Mouse (Mus musculus): ENCODE measurements around the gene Csrnp1. TPM values are rescaled to one million over a fixed set of nuclear protein-coding genes. Genes with fewer than 3 reads are reported as not detected.

Gene Csrnp1
- total and polyA plus RNA-seq, 2 experiments = 9.2 to 9.7 TPM

DNA sequence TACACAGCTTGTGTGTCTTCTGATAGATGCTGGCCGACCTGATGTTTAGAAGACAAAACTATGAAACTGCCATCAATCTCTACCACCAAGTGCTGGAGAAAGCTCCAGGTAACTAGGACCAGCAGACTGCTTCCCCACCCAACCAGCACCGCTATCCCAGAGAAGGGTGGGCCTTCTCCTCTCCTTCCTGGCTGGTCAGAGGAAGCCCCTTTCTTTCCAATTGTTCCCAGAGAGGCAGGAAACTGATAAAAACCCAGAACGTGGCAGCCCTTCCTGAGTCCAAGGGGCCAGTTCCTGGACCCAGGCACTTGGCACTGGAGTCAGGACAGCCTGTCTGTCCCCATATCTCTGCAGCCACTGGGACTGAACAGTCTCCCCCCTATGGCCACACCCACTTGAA lies 20.3 kb downstream of the Csrnp1 start:
- Histone ChIP-seq H3K27ac (replicated peaks; ENCODE audit: insufficient read depth, low read depth, low read length) (peak overlapping the region; percentile 54), H3K36me3 (ENCODE audit: control insufficient read depth, insufficient read depth, low read length) (no peaks in the 10 kb centered on the region), H3K27me3 (ENCODE audit: control insufficient read depth, insufficient read depth, low read length) (no peaks in the 10 kb centered on the region), H3K79me2 (ENCODE audit: control insufficient read depth, insufficient read depth, low read length) (no peaks in the 10 kb centered on the region), H3K4me3 (ENCODE audit: insufficient read depth, low read depth, low read length) (no peak overlapping the region), H3K4me1 (ENCODE audit: control insufficient read depth, insufficient read depth, low read length) (0 out of 2 replicates have a peak, but pooled peaks cover 1% of the 10 kb centered on the region), H3K9ac (ENCODE audit: low read depth, low read length) (no peak overlapping the region)
- no peak for DNase-seq (ENCODE audit: extremely low read depth, low read depth, low spot score)
- 65% methylated on average over 3 of the region's 3 CpGs for WGBS
- TF ChIP-seq CTCF (IDR thresholded peaks at IDR 0.05; ENCODE audit: low read depth, low read length) = no peak
- no peak for TF ChIP-seq POLR2A (IDR thresholded peaks at IDR 0.05; ENCODE audit: extremely low read depth, insufficient read depth, low read length)

DNA sequence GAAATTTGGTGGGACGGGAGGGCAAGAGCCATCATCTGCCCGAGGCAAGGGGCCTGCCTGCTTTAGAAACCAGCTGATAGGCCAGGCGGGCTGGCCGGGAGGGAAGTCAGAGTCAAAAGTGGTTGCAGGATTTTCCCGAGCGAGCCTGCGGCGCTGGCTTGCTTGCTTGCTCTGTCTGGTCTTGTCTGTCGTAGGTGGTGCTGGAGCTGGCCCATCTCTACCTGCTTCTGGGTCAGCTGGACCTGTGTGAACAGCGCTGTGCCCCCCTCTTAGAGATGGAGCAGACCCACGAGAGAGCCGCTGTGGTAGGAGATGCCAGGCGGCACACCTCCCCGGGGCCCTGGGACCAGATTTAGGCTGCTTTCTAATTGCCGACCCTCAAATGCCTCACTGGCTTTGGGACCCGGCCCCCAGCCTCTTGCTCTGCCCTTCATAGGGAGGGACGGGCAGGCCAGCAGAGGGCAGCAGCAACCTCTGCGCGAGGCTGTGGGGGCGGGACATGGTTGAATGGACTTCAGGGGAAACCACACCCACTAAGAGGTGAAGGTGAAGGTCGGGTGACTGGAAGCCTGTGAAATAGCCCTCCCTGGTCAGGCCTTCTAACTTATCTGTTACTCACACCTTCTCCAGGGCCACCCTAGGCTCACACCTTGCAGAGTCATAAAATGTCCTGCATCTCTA lies 21.3 kb downstream of the Csrnp1 start:
- Histone ChIP-seq H3K27ac (replicated peaks; ENCODE audit: insufficient read depth, low read depth, low read length) (peak overlapping the region; percentile 17), H3K79me2 (ENCODE audit: control insufficient read depth, insufficient read depth, low read length) (no peaks in the 10 kb centered on the region), H3K4me3 (ENCODE audit: insufficient read depth, low read depth, low read length) (peak overlapping the region; percentile 1; the same call in 1 of the 2 replicates), H3K36me3 (ENCODE audit: control insufficient read depth, insufficient read depth, low read length) (no peaks in the 10 kb centered on the region), H3K27me3 (ENCODE audit: control insufficient read depth, insufficient read depth, low read length) (no peaks in the 10 kb centered on the region), H3K4me1 (ENCODE audit: control insufficient read depth, insufficient read depth, low read length) (0 out of 2 replicates have a peak, but pooled peaks cover 1% of the 10 kb centered on the region), H3K9ac (ENCODE audit: low read depth, low read length) (no peak overlapping the region)
- TF ChIP-seq POLR2A (IDR thresholded peaks at IDR 0.05; ENCODE audit: extremely low read depth, insufficient read depth, low read length) (no peak), CTCF (IDR thresholded peaks at IDR 0.05; ENCODE audit: low read depth, low read length) (peak; percentile 93)
- WGBS = 24% methylated on average over 21 of the region's 21 CpGs
- DNase-seq (ENCODE audit: extremely low read depth, low read depth, low spot score) = peak; percentile 88

DNA sequence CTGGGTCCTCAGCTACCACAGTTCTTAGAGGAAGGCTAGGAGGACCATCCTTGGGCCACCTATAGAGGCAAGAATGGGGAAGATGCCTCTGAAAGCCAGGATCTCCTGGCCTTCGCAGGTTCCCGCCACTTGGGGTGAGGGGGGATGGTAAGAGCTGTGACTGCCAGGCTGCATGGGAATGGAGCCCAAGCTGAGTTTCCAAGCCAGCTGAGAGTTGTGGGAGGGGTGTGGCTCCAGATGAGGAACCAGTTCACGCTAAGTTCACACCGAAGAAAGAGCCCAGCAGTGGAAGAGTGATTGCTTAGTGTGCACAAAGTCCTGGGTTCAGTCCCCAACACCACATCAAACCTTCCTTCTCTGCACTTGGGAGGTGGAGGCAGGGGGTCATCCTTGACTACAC lies 22.2 kb downstream of the Csrnp1 start:
- DNase-seq (ENCODE audit: extremely low read depth, low read depth, low spot score) = no peak
- Histone ChIP-seq H3K9ac (ENCODE audit: low read depth, low read length) (no peak overlapping the region), H3K4me3 (ENCODE audit: insufficient read depth, low read depth, low read length) (no peak overlapping the region), H3K27ac (replicated peaks; ENCODE audit: insufficient read depth, low read depth, low read length) (no peak overlapping the region), H3K36me3 (ENCODE audit: control insufficient read depth, insufficient read depth, low read length) (no peaks in the 10 kb centered on the region), H3K4me1 (ENCODE audit: control insufficient read depth, insufficient read depth, low read length) (0 out of 2 replicates have a peak, but pooled peaks cover 1% of the 10 kb centered on the region), H3K27me3 (ENCODE audit: control insufficient read depth, insufficient read depth, low read length) (no peaks in the 10 kb centered on the region), H3K79me2 (ENCODE audit: control insufficient read depth, insufficient read depth, low read length) (no peaks in the 10 kb centered on the region)
- TF ChIP-seq CTCF (IDR thresholded peaks at IDR 0.05; ENCODE audit: low read depth, low read length) = no peak
- TF ChIP-seq POLR2A (IDR thresholded peaks at IDR 0.05; ENCODE audit: extremely low read depth, insufficient read depth, low read length) = no peak
- 54% methylated on average over 4 of the region's 4 CpGs for WGBS

DNA sequence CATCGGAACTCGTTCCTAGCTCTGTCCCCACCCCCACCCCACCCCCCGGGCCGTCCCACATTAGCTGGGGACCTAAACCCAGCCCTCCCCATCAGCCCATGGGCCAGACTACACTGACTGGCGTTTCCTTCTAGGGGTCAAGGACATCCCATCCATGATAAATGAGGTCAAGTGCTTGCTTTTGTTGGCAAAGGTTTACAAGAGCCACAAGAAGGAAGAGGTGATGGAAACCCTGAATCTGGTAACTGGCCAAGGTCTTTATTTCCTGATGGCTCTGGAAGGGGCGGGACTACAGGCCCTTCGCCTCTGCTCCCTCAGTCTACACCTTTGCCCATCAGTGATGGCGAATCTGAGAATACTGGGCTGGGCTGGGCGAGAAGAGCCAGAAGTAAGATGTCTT lies 25.6 kb downstream of the Csrnp1 start:
- Histone ChIP-seq H3K27me3 (ENCODE audit: control insufficient read depth, insufficient read depth, low read length) (no peaks in the 10 kb centered on the region), H3K79me2 (ENCODE audit: control insufficient read depth, insufficient read depth, low read length) (no peaks in the 10 kb centered on the region), H3K27ac (replicated peaks; ENCODE audit: insufficient read depth, low read depth, low read length) (no peak overlapping the region), H3K36me3 (ENCODE audit: control insufficient read depth, insufficient read depth, low read length) (no peaks in the 10 kb centered on the region), H3K9ac (ENCODE audit: low read depth, low read length) (no peak overlapping the region), H3K4me3 (ENCODE audit: insufficient read depth, low read depth, low read length) (no peak overlapping the region), H3K4me1 (ENCODE audit: control insufficient read depth, insufficient read depth, low read length) (0 out of 2 replicates have a peak, but pooled peaks cover 1% of the 10 kb centered on the region)
- 69% methylated on average over 9 of the region's 9 CpGs for WGBS
- no peak for DNase-seq (ENCODE audit: extremely low read depth, low read depth, low spot score)
- no peak for TF ChIP-seq POLR2A (IDR thresholded peaks at IDR 0.05; ENCODE audit: extremely low read depth, insufficient read depth, low read length)
- no peak for TF ChIP-seq CTCF (IDR thresholded peaks at IDR 0.05; ENCODE audit: low read depth, low read length)

GRCm38 (mm10) chr9:119951388-119951787 lies 33.1 kb downstream of the Csrnp1 start:
- Histone ChIP-seq H3K36me3 (ENCODE audit: control insufficient read depth, insufficient read depth, low read length) (no peaks in the 10 kb centered on the region), H3K4me1 (ENCODE audit: control insufficient read depth, insufficient read depth, low read length) (no peaks in the 10 kb centered on the region), H3K9ac (ENCODE audit: low read depth, low read length) (no peak overlapping the region), H3K27me3 (ENCODE audit: control insufficient read depth, insufficient read depth, low read length) (no peaks in the 10 kb centered on the region), H3K27ac (replicated peaks; ENCODE audit: insufficient read depth, low read depth, low read length) (no peak overlapping the region), H3K4me3 (ENCODE audit: insufficient read depth, low read depth, low read length) (no peak overlapping the region), H3K79me2 (ENCODE audit: control insufficient read depth, insufficient read depth, low read length) (no peaks in the 10 kb centered on the region)
- no peak for DNase-seq (ENCODE audit: extremely low read depth, low read depth, low spot score)
- 83% methylated on average over 9 of the region's 9 CpGs for WGBS
- TF ChIP-seq POLR2A (IDR thresholded peaks at IDR 0.05; ENCODE audit: extremely low read depth, insufficient read depth, low read length) = no peak
- no peak for TF ChIP-seq CTCF (IDR thresholded peaks at IDR 0.05; ENCODE audit: low read depth, low read length)

DNA sequence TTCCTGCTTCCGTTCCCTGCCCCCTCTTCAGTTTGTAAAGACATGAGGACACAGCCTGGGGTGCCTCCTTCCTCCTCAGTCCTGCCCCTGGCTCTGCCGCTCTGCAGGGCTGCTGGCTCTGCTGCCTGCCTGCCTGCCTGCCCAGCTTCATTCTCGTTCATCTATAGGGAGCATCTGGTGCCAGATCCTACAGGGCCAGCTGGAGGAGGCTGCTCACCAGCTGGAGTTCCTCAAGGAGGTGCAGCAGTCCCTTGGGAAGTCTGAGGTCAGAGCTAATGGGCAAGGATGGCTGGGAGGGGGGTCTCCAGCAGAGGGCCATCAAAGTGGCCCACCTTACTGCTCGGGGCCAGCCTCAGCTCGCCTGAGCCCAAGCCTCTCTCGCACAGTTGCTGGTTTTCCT lies 34.0 kb downstream of the Csrnp1 start:
- no peak for TF ChIP-seq POLR2A (IDR thresholded peaks at IDR 0.05; ENCODE audit: extremely low read depth, insufficient read depth, low read length)
- no peak for TF ChIP-seq CTCF (IDR thresholded peaks at IDR 0.05; ENCODE audit: low read depth, low read length)
- WGBS = 78% methylated on average over 6 of the region's 6 CpGs
- no peaks in the 10 kb centered on the region for H3K27me3 ChIP-seq (ENCODE audit: control insufficient read depth, insufficient read depth, low read length)

More for the DNA sequence above, 34.0 kb downstream of the Csrnp1 start:
- H3K36me3 ChIP-seq (ENCODE audit: control insufficient read depth, insufficient read depth, low read length) = no peaks in the 10 kb centered on the region
- no peaks in the 10 kb centered on the region for H3K79me2 ChIP-seq (ENCODE audit: control insufficient read depth, insufficient read depth, low read length)
- no peak overlapping the region for H3K4me3 ChIP-seq (ENCODE audit: insufficient read depth, low read depth, low read length)
- no peaks in the 10 kb centered on the region for H3K4me1 ChIP-seq (ENCODE audit: control insufficient read depth, insufficient read depth, low read length)
- no peak overlapping the region for H3K27ac ChIP-seq (replicated peaks; ENCODE audit: insufficient read depth, low read depth, low read length)
- no peak for DNase-seq (ENCODE audit: extremely low read depth, low read depth, low spot score)
- H3K9ac ChIP-seq (ENCODE audit: low read depth, low read length) = no peak overlapping the region

All from liver, adult 2 months (tissue).